ENCODE assay signal across 17 mouse cellular contexts in the genomic region with DNA sequence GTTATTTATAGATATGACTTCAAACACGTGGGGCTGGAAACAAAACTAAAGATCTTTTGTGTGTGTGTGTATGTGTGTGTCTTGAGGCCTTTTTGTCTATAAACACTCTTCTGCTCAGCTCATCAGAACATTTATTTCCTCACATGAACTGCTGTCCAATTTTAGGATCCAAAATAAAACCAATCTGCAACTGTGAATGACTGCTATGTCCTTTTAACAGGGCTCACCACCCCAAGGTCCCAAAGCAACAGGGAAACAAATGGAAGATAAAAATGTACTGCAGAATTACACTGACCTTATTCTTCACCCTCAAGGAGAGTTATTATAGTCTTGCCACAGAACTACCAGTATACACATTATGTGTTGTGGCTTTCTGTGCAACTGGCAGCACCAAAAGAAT.
"Had no signal": no experiment of that assay in that cellular context is flagged by ENCODE, and none has a peak within 500 bp of the region (broad histone marks: within the 10 kb centered on the region; RNA-seq: fewer than 3 reads in every experiment).

No protein-coding gene starts in this region.

- H3K36me3 ChIP-seq: midbrain, embryonic 15.5 days had no signal

- H3K9ac ChIP-seq: kidney, embryonic 15.5 days; limb, embryonic 13.5 days; liver, embryonic 14.5 days; midbrain, embryonic 15.5 days; neural tube, embryonic 13.5 days had no signal

- H3K4me2 ChIP-seq: kidney, embryonic 15.5 days; limb, embryonic 13.5 days; midbrain, embryonic 11.5 days; midbrain, embryonic 15.5 days; neural tube, embryonic 13.5 days had no signal

- H3K27ac ChIP-seq: kidney, embryonic 15.5 days; limb, embryonic 13.5 days; liver, embryonic 14.5 days; midbrain, embryonic 15.5 days; neural tube, embryonic 13.5 days had no signal

- ATAC-seq: midbrain, embryonic 15.5 days had no signal

- H3K4me3 ChIP-seq: kidney, embryonic 15.5 days; limb, embryonic 13.5 days; megakaryocyte, embryonic 14.5 days; midbrain, embryonic 15.5 days; neural tube, embryonic 13.5 days had no signal

- H3K4me1 ChIP-seq: kidney, embryonic 15.5 days; limb, embryonic 13.5 days; midbrain, embryonic 15.5 days; neural tube, embryonic 13.5 days had no signal

- H3K27me3 ChIP-seq: kidney, embryonic 15.5 days; limb, embryonic 13.5 days; megakaryocyte, embryonic 14.5 days; midbrain, embryonic 15.5 days; neural tube, embryonic 13.5 days had no signal

- DNase-seq: kidney, postnatal 25 days; layer of hippocampus, adult 9-11 months; left cerebral cortex, postnatal 4 days; lung, adult 18-20 months; lung, postnatal 4 days; retina, postnatal 1 day; right cerebral cortex, postnatal 4 days; spleen, adult 18-20 months; thymus, adult 18-20 months; thymus, postnatal 14 days had no signal

- H3K9me3 ChIP-seq: kidney, embryonic 15.5 days; limb, embryonic 13.5 days; megakaryocyte, embryonic 14.5 days; midbrain, embryonic 15.5 days; neural tube, embryonic 13.5 days had no signal
